Mouse (Mus musculus): ENCODE measurements at regions not wholly inside any gene's neighbourhood (a gene's known extent, or its start where the extent isn't known, plus 50 kb on each side); places are given as distances from the start of the nearest gene placed in this dataset.

GRCm38 (mm10) chr11:17414531-17414930, 157.2 kb downstream of the C1d start:
- Histone ChIP-seq H3K4me3 (ENCODE audit: insufficient read depth, low read length) (no peak overlapping the region), H3K27ac (ENCODE audit: insufficient read depth, low read depth, low read length) (no peak overlapping the region), H3K4me1 (ENCODE audit: control insufficient read depth, insufficient read depth, low read length) (no peaks in the 10 kb centered on the region)
- no peak for TF ChIP-seq CTCF (IDR thresholded peaks at IDR 0.05; ENCODE audit: low read depth, low read length)
- no peak for TF ChIP-seq POLR2A (IDR thresholded peaks at IDR 0.05; ENCODE audit: borderline replicate concordance, low read depth, low read length)

GRCm38 (mm10) chr11:17415144-17415543, 157.8 kb downstream of the C1d start:
- H3K4me3 ChIP-seq (ENCODE audit: insufficient read depth, low read length), result no peak overlapping the region
- no peak overlapping the region for H3K27ac ChIP-seq (ENCODE audit: insufficient read depth, low read depth, low read length)
- TF ChIP-seq POLR2A (IDR thresholded peaks at IDR 0.05; ENCODE audit: borderline replicate concordance, low read depth, low read length) (no peak), CTCF (IDR thresholded peaks at IDR 0.05; ENCODE audit: low read depth, low read length) (no peak)
- no peaks in the 10 kb centered on the region for H3K4me1 ChIP-seq (ENCODE audit: control insufficient read depth, insufficient read depth, low read length)

- TF ChIP-seq POLR2A (IDR thresholded peaks at IDR 0.05; ENCODE audit: borderline replicate concordance, low read depth, low read length) (no peak), CTCF (IDR thresholded peaks at IDR 0.05; ENCODE audit: low read depth, low read length) (no peak)
- no peak overlapping the region for H3K4me3 ChIP-seq (ENCODE audit: insufficient read depth, low read length)
- no peaks in the 10 kb centered on the region for H3K4me1 ChIP-seq (ENCODE audit: control insufficient read depth, insufficient read depth, low read length)
- H3K27ac ChIP-seq (ENCODE audit: insufficient read depth, low read depth, low read length), result no peak overlapping the region
Observed at GRCm38 (mm10) chr11:17417656-17418289, 160.4 kb downstream of the C1d start.

GRCm38 (mm10) chr11:17442133-17442532, 184.8 kb downstream of the C1d start:
- no peak for TF ChIP-seq CTCF (IDR thresholded peaks at IDR 0.05; ENCODE audit: low read depth, low read length)
- TF ChIP-seq POLR2A (IDR thresholded peaks at IDR 0.05; ENCODE audit: borderline replicate concordance, low read depth, low read length), result no peak
- Histone ChIP-seq H3K4me1 (ENCODE audit: control insufficient read depth, insufficient read depth, low read length) (no peaks in the 10 kb centered on the region), H3K4me3 (ENCODE audit: insufficient read depth, low read length) (no peak overlapping the region), H3K27ac (ENCODE audit: insufficient read depth, low read depth, low read length) (no peak overlapping the region)

GRCm38 (mm10) chr11:17449289-17449688, 191.9 kb downstream of the C1d start:
- Histone ChIP-seq H3K4me3 (ENCODE audit: insufficient read depth, low read length) (no peak overlapping the region), H3K27ac (ENCODE audit: insufficient read depth, low read depth, low read length) (no peak overlapping the region), H3K4me1 (ENCODE audit: control insufficient read depth, insufficient read depth, low read length) (no peaks in the 10 kb centered on the region)
- TF ChIP-seq POLR2A (IDR thresholded peaks at IDR 0.05; ENCODE audit: borderline replicate concordance, low read depth, low read length), result no peak
- no peak for TF ChIP-seq CTCF (IDR thresholded peaks at IDR 0.05; ENCODE audit: low read depth, low read length)

GRCm38 (mm10) chr11:17450360-17451045, 193.1 kb downstream of the C1d start:
- TF ChIP-seq CTCF (IDR thresholded peaks at IDR 0.05; ENCODE audit: low read depth, low read length), result no peak
- TF ChIP-seq POLR2A (IDR thresholded peaks at IDR 0.05; ENCODE audit: borderline replicate concordance, low read depth, low read length), result no peak
- Histone ChIP-seq H3K4me1 (ENCODE audit: control insufficient read depth, insufficient read depth, low read length) (no peaks in the 10 kb centered on the region), H3K4me3 (ENCODE audit: insufficient read depth, low read length) (no peak overlapping the region), H3K27ac (ENCODE audit: insufficient read depth, low read depth, low read length) (no peak overlapping the region)

GRCm38 (mm10) chr11:17451451-17451850, 194.1 kb downstream of the C1d start:
- Histone ChIP-seq H3K27ac (ENCODE audit: insufficient read depth, low read depth, low read length) (no peak overlapping the region), H3K4me3 (ENCODE audit: insufficient read depth, low read length) (no peak overlapping the region), H3K4me1 (ENCODE audit: control insufficient read depth, insufficient read depth, low read length) (no peaks in the 10 kb centered on the region)
- TF ChIP-seq POLR2A (IDR thresholded peaks at IDR 0.05; ENCODE audit: borderline replicate concordance, low read depth, low read length), result no peak
- no peak for TF ChIP-seq CTCF (IDR thresholded peaks at IDR 0.05; ENCODE audit: low read depth, low read length)

GRCm38 (mm10) chr11:17453530-17453929, 196.2 kb downstream of the C1d start:
- Histone ChIP-seq H3K4me1 (ENCODE audit: control insufficient read depth, insufficient read depth, low read length) (no peaks in the 10 kb centered on the region), H3K4me3 (ENCODE audit: insufficient read depth, low read length) (no peak overlapping the region), H3K27ac (ENCODE audit: insufficient read depth, low read depth, low read length) (no peak overlapping the region)
- no peak for TF ChIP-seq CTCF (IDR thresholded peaks at IDR 0.05; ENCODE audit: low read depth, low read length)
- TF ChIP-seq POLR2A (IDR thresholded peaks at IDR 0.05; ENCODE audit: borderline replicate concordance, low read depth, low read length), result no peak

- Histone ChIP-seq H3K27ac (ENCODE audit: insufficient read depth, low read depth, low read length) (no peak overlapping the region), H3K4me3 (ENCODE audit: insufficient read depth, low read length) (no peak overlapping the region), H3K4me1 (ENCODE audit: control insufficient read depth, insufficient read depth, low read length) (peaks cover 3% of the 10 kb centered on the region; the same call in 1 of the 2 replicates)
- TF ChIP-seq CTCF (IDR thresholded peaks at IDR 0.05; ENCODE audit: low read depth, low read length) (no peak), POLR2A (IDR thresholded peaks at IDR 0.05; ENCODE audit: borderline replicate concordance, low read depth, low read length) (no peak)
Observed at GRCm38 (mm10) chr11:17458946-17459345, 201.6 kb downstream of the C1d start.

Data from bone marrow macrophage, adult 2 months (primary cell).